In genomic region chr17:67339569-67339968, GRCm38 (mm10) we compare ENCODE assay signal across 15 mouse cellular contexts. TPM values are rescaled to one million over a fixed set of nuclear protein-coding genes. Genes with fewer than 3 reads are reported as not detected.
"Had no signal": no experiment of that assay in that cellular context is flagged by ENCODE, and none has a peak within 500 bp of the region (broad histone marks: within the 10 kb centered on the region; RNA-seq: fewer than 3 reads in every experiment).

No protein-coding gene starts in this region.

- H3K4me2 ChIP-seq: lung, embryonic 14.5 days; midbrain, embryonic 11.5 days; midbrain, embryonic 13.5 days; midbrain, embryonic 15.5 days; neural tube, embryonic 12.5 days had no signal

- DNase-seq: lung, adult 18-20 months; lung, embryonic 14.5 days; lung, postnatal 10 days; lung, postnatal 4 days; right cerebral cortex, postnatal 14 days; thymus, adult 18-20 months; thymus, postnatal 25 days; thymus, postnatal 4 days had no signal

- H3K9ac ChIP-seq: lung, embryonic 14.5 days; midbrain, embryonic 13.5 days; midbrain, embryonic 15.5 days; neural tube, embryonic 12.5 days had no signal

- H3K4me1 ChIP-seq: megakaryocyte, embryonic 14.5 days; midbrain, embryonic 13.5 days; midbrain, embryonic 15.5 days; neural tube, embryonic 12.5 days had no signal

- ATAC-seq: midbrain, embryonic 13.5 days; midbrain, embryonic 15.5 days had no signal

- H3K27me3 ChIP-seq: megakaryocyte, embryonic 14.5 days; midbrain, embryonic 13.5 days; midbrain, embryonic 15.5 days; neural tube, embryonic 12.5 days had no signal

- H3K4me3 ChIP-seq: megakaryocyte, embryonic 14.5 days; midbrain, embryonic 13.5 days; midbrain, embryonic 15.5 days; neural tube, embryonic 12.5 days had no signal

- H3K36me3 ChIP-seq: midbrain, embryonic 13.5 days; midbrain, embryonic 15.5 days; neural tube, embryonic 12.5 days had no signal

- H3K9me3 ChIP-seq: midbrain, embryonic 13.5 days; midbrain, embryonic 15.5 days; neural tube, embryonic 12.5 days had no signal

- H3K27ac ChIP-seq: midbrain, embryonic 13.5 days; midbrain, embryonic 15.5 days; neural tube, embryonic 12.5 days had no signal

RNA-seq across cellular contexts. Expression of gene Ptprm, which starts 14.7 kb away (rescaled TPM):
- total RNA-seq: monocyte, adult 5-6 weeks; neutrophil, adult 5-6 weeks had no signal
